Mouse (Mus musculus) layer of hippocampus, postnatal 25 days (tissue): ENCODE measurements around the gene Plcl2. TPM values are rescaled to one million over a fixed set of nuclear protein-coding genes. Genes with fewer than 3 reads are reported as not detected.

ENCODE experiments used
- DNase-seq, 2 experiments: peaks; one replicate each; pipeline ENCODE4 v3.0.0; 2022; ENCODE audit warnings: mixed read lengths in 2 of 2, low spot score in 1 of 2; ENCODE audit errors: extremely low spot score in 1 of 2
- total RNA-seq, 2 experiments: library from RNA; stranded (reverse); gene quantifications; 2 replicates each; pipeline ENCODE4 v1.2.3; 2021

Gene Plcl2
- 10 to 100 TPM; 57.0 to 60.2 TPM for total RNA-seq

DNA sequence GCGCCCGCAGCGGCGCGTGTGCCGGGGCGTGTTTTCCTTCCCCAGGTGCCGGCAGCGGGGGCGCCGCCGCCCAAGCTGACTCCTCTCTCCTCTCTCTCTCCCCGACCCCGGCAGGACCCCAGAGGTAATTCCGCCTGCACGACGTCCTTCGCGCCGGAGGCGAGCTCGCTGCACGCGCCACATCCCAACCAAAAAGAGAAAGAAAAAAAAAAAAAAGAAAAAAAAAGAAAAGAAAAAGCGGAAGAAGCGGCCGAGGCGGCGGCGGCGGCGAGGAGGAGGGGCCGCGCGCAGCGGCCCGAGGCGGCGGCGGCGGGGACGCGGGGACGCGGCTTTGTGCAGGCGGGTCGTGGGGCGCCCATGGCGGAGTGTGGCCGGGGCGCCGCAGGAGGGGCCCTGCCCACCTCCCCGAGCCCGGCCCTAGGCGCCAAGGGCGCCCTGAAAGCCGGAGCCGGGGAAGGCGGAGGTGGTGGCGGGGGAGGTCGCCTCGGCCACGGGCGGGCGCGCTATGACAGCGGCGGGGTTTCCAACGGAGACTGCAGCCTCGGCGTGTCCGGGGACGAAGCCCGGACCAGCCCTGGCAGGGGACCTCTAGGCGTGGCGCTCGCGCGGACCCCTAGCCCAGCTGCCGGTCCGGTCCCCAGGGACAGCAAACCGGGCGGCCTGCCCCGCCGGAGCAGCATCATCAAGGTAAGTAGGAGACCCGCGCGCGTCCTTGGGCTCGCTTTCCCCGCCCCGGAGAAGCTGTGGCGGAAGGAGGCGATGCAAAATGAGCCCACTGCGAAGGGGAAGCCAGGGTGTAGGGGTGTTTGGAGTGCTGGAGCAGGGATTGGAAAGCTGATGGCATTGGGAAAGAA is at the start of gene Plcl2:
Gene Plcl2 (plus strand): TSS at position 153 of the 854 bp plus-strand sequence.
- DNase-seq, result peak; percentile 43 to 51

DNA sequence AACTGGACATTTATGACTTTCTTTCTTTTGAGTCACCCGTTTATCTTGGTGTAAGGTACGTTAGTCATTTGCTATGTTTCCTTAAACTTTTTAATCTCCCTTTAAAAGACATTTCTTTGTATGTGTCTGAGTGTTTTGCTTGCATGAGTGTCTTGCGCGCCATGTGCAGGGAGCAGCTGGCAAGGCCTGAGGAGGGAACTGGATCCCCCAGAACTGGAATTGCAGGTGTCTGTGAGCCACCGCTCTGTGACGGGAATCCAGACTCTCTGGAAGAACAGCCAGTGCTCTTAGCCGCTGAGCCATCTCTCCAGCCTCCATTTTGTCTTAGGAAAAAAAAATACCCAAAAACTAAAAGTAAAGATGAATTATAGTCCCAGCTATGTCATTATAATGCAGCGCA is 48.9 kb upstream of the Plcl2 start:
- no peak for DNase-seq

DNA sequence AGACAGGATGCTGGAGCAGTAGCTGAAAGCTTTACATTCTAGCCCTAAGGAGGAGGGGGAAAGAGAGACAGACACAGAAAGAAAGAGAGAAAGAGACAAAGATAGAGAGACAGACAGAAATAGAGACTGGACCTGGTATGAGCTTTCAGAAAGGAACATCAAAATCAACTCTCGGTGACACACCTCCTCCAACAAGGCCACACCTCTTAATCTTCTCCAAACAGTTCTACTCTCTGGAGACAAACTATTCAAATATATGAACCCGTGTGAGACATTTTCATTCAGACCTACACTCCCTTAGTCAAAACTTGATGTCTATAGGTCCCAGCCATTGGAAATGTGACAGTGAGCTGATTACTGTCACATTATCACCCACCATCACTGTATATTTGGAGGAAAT is 41.8 kb upstream of the Plcl2 start:
- no peak for DNase-seq

DNA sequence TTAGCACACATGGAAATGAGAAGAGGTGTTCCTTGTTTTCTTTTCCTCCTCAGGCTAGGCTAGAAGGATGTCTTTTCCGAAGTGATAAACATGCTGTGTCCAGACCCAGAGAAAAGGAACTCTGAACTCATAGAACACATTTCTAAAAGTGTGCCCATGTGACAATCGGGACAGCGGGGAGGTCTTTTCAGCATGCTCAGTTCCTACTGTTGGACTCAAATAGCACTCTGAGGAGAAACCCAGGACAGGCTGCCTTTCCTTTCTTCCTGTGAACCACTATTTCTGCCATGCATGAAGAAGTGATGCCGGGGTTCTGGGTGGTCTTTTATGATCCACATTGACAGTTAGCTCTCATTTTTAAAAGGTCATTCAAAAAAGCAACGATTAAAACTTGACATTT is 40.1 kb upstream of the Plcl2 start:
- DNase-seq, result no peak

DNA sequence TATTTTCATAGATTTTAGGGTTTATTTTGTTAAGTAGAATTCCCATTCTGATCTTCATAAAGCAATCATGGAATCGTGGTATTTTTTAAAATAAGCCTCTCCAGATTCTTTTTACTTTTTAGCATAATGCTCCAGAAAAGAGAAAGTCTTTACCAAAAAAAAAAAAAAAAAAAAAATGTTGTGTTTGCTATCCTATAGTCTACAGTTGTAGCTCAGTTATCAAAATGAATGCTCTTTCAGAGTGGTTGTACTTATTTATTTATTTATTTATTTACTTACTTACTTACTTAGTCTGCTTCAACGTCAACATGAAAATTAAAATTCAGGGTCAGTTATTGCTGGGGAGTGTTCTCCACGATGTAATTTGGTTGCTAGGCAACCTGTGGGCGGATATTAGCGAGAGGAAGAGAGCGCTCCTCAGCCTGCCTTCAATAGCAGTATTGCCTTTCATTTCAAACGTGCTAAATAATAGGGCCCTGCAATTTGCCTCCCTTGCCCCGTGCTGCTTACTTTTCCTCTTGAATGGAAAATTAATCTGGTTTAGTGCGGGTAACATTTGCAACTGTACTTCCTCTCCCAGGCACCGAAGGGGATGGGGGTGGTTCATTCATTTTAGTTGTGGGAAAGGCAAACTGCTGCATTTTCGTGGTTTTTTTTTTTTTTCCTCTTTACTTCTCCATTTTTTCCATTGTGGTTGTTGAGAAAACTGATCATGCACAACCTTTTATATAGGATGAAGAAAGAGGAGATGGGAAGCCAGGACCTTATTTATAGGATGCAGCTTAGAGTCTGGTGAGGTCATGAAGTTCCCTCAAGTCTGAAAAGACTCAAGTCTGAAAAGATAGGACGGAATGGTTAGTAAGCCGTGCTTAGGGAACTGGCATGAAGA is 39.4 kb upstream of the Plcl2 start:
- peak in 1 of 2 experiments; percentile 28 for DNase-seq

DNA sequence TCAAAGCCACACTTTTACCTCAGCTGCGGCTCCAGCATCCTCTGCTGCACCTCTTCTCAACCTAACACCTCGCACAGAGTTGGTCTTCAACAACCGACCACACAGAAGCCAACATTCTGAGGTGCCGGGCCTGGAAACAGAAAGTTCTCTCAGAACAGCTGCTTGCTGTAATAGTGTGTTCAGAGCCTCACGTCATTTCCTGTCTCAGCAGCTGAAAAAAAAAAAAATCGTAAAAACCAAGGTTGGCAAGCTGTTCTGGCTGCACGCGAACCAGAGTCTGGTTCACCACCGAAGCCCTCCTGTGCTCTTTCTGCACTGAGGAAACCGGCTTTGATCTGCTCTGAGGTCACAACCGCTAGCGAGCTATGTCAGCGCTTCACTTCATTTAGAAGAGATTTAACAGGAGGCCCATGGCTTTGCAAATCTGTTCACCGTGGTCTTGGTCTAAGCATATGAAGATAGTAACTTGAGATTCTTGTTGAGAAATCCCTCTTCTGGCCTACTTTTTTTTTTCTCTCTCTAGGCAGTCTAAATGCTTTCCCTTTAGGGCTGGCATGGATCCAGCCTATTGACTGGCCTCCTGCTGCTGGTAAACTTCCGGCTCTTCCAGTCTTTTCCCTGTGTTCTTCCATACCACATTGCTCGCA is 38.6 kb upstream of the Plcl2 start:
- peak in 1 of 2 experiments; percentile 22 for DNase-seq

DNA sequence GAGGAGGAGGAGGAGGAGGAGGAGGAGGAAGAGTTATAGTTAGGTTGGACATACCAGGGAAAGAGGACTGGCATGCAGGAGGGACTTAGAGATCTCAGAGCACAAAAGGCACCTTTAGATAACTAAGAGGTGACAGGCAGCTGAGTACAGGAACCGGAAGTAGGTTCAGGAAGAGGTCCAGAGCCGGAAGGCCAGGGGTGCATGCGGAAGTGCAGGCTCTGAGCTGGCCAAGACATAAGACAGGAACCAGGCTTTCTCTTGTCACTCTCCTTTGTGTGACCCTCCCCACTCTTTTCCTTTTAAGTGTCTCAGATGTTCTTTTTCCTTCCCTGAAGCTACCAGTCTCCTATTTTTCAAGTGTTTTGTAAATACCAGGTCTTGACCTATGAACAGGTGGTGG is 38.0 kb upstream of the Plcl2 start:
- DNase-seq, result no peak

DNA sequence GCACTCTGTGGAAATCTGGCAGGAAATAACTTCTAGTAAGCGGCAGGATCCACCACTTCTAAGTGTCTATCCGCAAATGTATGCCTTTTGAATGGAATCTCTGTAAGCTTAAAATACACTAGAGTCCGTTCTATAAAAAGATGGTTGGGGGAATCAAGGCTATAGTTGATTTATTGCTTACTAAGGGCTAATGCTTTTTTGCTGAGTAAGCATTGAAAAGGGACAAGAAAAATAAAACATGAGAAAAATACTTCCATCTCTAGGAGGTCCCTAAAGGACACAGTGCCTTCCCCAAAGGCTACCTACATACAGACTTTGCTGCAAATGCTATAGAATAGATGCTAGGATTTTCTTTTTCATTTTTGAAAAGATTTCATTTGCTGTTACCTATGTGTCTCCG is 31.9 kb upstream of the Plcl2 start:
- DNase-seq, result no peak

DNA sequence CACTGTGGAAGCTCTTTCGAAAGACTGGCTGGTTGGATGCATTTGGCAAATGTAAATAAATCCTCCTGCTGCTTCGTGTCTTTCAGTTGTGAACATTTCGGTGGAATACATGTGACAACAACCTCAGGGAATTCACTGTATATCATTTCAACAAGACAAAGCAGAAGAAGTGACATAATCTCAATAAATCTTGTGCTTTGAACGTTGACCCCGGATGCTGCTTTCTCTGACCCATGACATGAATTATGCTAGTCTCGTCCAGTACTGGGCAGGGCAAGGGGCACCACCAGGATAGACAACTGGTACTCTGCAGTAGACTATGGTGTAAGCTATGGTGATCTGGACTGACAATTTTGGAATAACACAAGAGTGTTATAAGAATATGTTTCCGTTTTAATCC is 28.3 kb upstream of the Plcl2 start:
- DNase-seq, result no peak

DNA sequence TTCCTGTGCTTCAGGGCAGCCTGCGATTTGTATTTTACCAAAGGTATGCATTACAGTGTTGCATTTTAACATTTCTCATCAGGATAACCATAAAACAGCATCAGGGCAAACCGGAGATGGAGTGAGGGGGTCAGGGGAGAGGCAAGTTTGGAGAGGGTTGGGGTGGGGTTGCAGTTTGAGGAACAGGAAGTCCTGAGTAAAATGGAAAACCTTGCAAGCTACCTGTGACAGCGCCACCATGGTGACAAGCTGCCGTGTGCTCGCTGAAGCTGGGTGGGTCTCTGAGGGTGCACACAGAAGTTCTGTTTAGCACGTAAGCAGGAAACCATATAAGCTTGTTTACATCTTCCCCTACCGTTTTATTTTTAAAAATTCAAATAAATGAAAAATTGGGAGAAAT is 25.5 kb upstream of the Plcl2 start:
- DNase-seq, result no peak

DNA sequence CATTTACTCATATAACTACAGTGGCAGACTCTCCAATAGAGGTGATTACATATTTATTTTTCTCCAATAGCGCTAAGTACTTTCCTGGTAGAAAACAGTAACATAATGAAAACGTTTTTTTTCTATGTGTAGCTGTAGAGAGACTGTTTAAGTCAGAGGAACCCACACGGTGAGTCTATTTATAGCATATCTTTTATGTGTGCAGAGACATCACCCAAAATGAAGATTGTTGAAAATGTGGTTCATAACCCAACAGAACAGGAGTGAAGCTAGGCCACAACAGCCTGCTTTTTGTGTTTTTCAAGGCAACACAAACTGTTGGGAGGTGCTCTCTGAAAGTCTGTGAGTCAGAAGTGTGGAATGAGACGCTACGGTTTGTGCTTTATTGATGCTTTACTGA is 24.2 kb upstream of the Plcl2 start:
- no peak for DNase-seq

DNA sequence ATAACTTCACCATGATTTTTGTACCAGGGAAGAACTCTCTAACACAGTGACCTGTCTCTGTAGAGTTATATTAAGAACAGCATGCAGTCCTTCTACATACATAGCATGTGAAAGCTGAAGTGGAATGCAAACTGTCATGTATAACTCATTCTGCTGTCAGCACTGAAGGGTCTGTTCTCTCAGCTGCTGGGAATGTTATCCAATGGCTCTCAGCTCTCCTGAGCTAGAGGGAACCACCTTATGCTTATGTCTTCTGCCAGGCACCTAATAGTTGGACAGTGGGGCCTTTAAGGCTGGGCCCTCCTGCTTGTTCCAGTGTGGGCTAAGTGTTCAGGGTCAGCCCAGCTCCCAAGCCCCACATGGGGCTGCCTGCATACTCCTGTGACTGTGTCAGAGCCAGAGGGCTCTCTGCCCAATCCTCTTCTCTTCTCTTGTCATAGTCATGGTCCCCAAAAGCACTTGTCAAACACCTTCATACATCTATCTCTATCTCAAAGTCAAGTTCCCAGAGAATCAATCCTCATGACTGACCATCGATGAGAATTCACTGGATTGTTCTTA is 22.1 kb upstream of the Plcl2 start:
- no peak for DNase-seq

DNA sequence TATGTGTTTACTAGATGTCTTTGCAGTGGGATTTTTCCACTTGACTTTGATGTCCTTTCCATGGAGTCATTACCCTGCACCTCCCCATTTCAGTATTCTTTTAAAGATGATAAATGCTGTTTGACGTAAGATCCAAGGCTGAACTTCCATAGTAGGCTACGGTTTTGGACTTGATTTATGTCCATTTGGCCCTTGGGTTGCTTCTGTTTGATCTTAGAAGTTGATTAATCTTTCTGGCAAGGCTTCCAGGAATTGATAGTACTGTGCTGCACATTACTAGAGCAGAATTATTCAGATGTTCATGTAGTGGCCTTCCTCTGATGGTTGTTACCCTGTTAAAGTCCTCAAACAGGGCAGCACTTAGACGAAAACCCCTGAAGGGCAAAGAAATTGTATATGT is 21.5 kb upstream of the Plcl2 start:
- DNase-seq, result no peak

DNA sequence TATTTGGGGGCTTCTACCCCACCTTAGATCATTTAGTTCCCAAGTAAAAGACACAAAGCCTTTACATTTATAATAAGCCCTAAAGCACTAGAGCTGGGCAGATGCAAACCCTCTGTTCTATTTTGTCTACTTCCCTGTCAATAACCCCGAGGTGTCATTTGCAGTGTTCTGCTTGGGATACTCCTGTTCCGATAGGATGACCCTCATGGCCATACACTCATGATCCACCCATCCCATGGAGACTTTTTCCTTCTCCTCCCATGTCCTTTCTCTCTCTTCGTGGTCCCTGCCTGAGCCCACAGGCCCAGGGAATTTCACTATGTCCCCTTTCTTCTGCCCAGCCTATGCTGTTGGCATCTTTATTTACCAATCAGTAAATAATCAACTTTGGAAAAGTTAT is 20.8 kb upstream of the Plcl2 start:
- no peak for DNase-seq

DNA sequence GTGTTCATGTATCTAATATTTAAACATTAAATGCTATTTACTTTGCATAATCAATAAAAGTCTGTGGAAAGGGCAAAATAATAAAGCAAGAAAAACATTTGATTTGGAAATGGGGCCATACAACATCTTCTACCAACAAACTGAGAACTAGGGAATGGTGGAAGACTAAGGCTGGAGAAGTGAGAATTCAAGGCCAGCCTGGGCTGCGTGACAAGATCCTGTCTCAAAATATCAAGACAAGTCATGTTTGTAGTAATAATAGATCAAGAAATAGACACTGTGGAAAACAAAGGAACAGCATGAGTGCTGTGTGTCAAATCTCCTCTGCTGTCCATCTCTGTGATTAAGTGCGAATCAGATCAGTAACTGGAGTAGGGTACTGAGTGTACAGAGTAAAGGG is 20.3 kb upstream of the Plcl2 start:
- DNase-seq, result no peak

DNA sequence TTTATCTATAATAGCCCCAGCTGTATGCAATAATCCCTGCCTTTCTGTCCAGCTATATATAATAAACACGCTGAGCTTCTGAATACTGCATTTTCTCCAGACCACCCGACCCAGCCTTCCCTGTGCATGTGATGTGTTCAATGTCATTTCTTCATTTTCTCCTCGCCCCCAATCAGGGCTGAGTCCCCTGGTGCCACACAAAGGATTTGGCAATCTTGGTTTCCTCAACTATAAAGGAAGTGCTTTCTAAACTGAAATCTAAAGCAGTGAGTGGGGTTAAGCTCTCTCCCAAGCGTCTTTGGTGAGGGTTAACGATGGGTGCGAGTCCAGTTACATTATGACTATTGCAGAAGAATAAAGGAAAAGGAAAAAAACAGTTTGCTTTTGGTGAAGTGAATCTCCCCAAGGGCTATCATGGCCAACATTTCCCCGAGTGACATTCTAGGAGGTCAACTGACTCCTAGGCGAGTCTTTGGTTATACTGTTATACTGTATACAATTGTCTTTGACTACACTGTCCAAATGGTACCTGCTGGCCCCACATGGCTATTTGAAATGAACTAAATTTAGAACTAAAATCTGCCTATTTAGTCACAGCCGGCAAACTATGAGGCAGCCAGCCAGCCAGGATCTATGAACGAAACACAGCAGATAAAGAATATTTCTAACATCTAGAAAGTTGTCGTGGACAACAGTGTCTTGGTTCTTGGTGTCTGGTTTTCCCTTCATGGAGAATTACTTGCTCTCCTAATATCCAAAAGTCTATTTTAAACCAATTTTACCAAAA is 18.4 kb upstream of the Plcl2 start:
- no peak for DNase-seq

DNA sequence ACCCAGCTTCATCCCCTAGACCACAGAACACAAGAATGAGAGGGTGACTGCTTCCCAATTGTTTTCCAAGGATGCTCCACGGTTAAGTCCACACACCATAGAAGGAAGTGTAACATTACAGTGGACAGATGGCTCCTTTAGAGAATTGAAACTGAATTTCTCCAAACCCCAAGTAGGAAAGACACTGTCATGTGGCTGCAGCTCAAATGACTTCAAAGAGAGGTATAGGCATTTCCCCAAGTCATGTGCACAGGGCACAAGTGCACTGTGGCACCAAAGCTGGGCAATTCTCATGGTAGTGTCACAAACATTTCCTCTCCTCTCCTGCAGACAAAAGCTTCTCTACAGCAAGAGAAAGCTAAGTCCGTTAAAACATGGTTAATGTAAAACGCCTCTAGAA is 17.7 kb upstream of the Plcl2 start:
- no peak for DNase-seq

DNA sequence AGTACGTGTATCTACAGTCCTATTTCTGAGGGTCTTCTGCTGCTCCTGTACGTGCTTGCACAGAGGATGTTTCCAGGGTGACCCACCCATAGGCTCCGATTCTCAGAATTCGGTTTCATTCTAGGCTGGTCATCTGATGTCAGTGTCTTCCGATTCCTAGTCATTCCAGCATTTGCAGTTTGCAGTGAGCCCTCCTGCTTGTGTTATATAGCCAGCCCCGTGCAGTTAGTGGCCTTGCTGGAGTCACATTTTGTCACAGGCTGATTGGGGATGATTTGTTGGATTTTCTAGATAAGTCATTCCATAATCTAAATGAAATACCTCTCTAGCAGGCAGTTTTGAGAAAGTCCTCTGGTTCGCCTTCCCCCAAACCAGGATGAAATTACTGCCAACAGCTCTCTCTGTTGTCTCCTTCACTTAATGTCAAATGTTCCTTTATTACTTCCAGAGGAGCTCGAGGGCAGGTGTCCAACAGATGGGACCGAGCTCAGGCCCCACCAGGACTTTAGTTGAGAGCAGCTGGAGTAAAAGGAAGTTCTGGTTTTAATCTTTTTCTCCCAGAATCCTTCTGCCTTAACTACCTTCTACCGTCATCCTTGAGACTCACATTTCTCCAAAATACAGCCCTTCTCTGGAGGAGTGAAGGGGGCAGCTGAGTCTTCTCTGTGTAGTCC is 13.8 kb upstream of the Plcl2 start:
- no peak for DNase-seq

DNA sequence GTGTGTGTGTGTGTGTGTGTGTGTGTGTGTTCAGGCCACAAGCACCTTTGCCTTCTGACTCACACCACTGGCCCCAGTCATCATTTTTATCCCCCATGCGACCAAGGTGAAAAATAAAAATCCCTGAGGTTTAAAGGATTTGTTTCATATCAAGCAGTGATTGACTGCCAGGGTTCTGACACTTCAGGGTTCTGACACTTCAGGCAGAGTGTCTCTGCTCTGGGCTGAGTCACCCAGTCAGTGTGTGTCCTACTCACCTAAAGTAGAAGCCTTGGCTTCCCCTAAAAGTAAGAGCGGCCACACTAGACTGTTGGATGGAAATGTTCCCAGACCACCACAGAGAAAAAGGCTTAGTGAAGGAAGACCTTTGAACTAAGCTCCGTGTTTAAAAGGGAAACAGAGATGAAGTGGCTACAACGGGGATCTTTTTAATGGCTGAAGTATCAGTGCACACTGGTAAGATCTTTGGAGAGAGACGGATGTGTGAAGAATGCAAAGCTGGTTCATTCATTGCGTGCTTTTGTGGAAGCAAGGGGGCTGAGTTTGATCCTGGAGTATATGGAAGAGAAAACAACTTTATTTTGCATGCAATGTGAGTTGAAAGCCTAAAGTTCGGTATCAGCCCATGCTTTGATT is 11.0 kb upstream of the Plcl2 start:
- no peak for DNase-seq
